Mouse (Mus musculus): ENCODE measurements around the gene Gna13.

Gna13 gene

GRCm38 (mm10) chr11:109349652-109350316, 12.8 kb upstream of the Gna13 start:
- no peak for DNase-seq (ENCODE audit: low spot score in 2 of 2)

GRCm38 (mm10) chr11:109350317-109350714, 12.3 kb upstream of the Gna13 start:
- no peak for DNase-seq (ENCODE audit: low spot score in 2 of 2)

GRCm38 (mm10) chr11:109351489-109351888, 11.1 kb upstream of the Gna13 start:
- DNase-seq (ENCODE audit: low spot score in 2 of 2), result no peak

GRCm38 (mm10) chr11:109353391-109354235, 9.0 kb upstream of the Gna13 start:
- no peak for DNase-seq (ENCODE audit: low spot score in 2 of 2)

GRCm38 (mm10) chr11:109354236-109354613, 8.4 kb upstream of the Gna13 start:
- DNase-seq (ENCODE audit: low spot score in 2 of 2), result no peak

- no peak for DNase-seq (ENCODE audit: low spot score in 2 of 2)
Observed at GRCm38 (mm10) chr11:109355771-109356388, 6.8 kb upstream of the Gna13 start.

GRCm38 (mm10) chr11:109357171-109357570, 5.5 kb upstream of the Gna13 start:
- DNase-seq (ENCODE audit: low spot score in 2 of 2), result no peak

GRCm38 (mm10) chr11:109358549-109358948, 4.1 kb upstream of the Gna13 start:
- DNase-seq (ENCODE audit: low spot score in 2 of 2), result no peak

GRCm38 (mm10) chr11:109359043-109359752, 3.4 kb upstream of the Gna13 start:
- no peak for DNase-seq (ENCODE audit: low spot score in 2 of 2)

GRCm38 (mm10) chr11:109360102-109360501, 2.5 kb upstream of the Gna13 start:
- DNase-seq (ENCODE audit: low spot score in 2 of 2), result no peak

GRCm38 (mm10) chr11:109360581-109361040, 2.0 kb upstream of the Gna13 start:
- DNase-seq (ENCODE audit: low spot score in 2 of 2), result no peak

GRCm38 (mm10) chr11:109361241-109361630, 1.4 kb upstream of the Gna13 start:
- DNase-seq (ENCODE audit: low spot score in 2 of 2), result no peak

GRCm38 (mm10) chr11:109361631-109362462, 784 bp upstream of the Gna13 start:
- DNase-seq (ENCODE audit: low spot score in 2 of 2), result peak; percentile 54 to 56

- peak; percentile 60 to 65 for DNase-seq (ENCODE audit: low spot score in 2 of 2)
Observed at GRCm38 (mm10) chr11:109363191-109364133, 831 bp downstream of the Gna13 start.

GRCm38 (mm10) chr11:109364337-109364736, 1.7 kb downstream of the Gna13 start:
- DNase-seq (ENCODE audit: low spot score in 2 of 2), result no peak

- peak in 1 of 2 experiments; percentile 13 for DNase-seq (ENCODE audit: low spot score in 2 of 2)
Observed at GRCm38 (mm10) chr11:109364881-109365280, 2.2 kb downstream of the Gna13 start.

- no peak for DNase-seq (ENCODE audit: low spot score in 2 of 2)
Observed at GRCm38 (mm10) chr11:109365818-109366217, 3.2 kb downstream of the Gna13 start.

GRCm38 (mm10) chr11:109366802-109367579, 4.4 kb downstream of the Gna13 start:
- DNase-seq (ENCODE audit: low spot score in 2 of 2), result no peak

- peak; percentile 26 to 41 for DNase-seq (ENCODE audit: low spot score in 2 of 2)
Observed at GRCm38 (mm10) chr11:109369026-109369637, 6.5 kb downstream of the Gna13 start.
